Mouse (Mus musculus) lung, embryonic 14.5 days (tissue): Measurements from ENCODE around the gene Mphosph9. TPM values are rescaled to one million over a fixed set of nuclear protein-coding genes. Genes with fewer than 3 reads are reported as not detected.
A peak's percentile ranks its signal among the peaks of the same experiment; 100 is the strongest.

ENCODE experiments used
- ATAC-seq: fragments of 200-750 bp; cut with Nextera tagmentation; 2 replicates; pipeline ENCODE4 v1.8.0; 2017; ENCODE audit warnings: mild to moderate bottlenecking, moderate TSS enrichment, moderate library complexity; ENCODE audit not compliant: insufficient read depth
- DNase-seq: peaks from one replicate; pipeline ENCODE4 v3.0.0-alpha.2; 2015
- H3K27ac ChIP-seq: fragments of 300-500 bp; sonication (generic); 2 replicates; pipeline ENCODE4 v1.5.1; 2014; ENCODE audit warnings: low read depth, mild to moderate bottlenecking, moderate library complexity
- H3K27me3 ChIP-seq: fragments of 300-500 bp; sonication (generic); 2 replicates; pipeline ENCODE4 v1.6.1; 2014; ENCODE audit warnings: low read length, control low read depth; ENCODE audit not compliant: insufficient read depth
- H3K36me3 ChIP-seq: fragments of 300-500 bp; sonication (generic); 2 replicates; pipeline ENCODE4 v1.6.1; 2014; ENCODE audit warnings: control low read depth; ENCODE audit not compliant: insufficient read depth
- H3K4me1 ChIP-seq: fragments of 300-500 bp; sonication (generic); 2 replicates; pipeline ENCODE4 v1.6.1; 2014; ENCODE audit warnings: antibody characterized with exemption, control low read depth; ENCODE audit not compliant: insufficient read depth
- H3K4me2 ChIP-seq: fragments of 300-500 bp; sonication (generic); 2 replicates; pipeline ENCODE4 v1.6.1; 2014; ENCODE audit warnings: mild to moderate bottlenecking
- H3K4me3 ChIP-seq: fragments of 300-500 bp; sonication (generic); 2 replicates; pipeline ENCODE4 v1.5.1; 2014; ENCODE audit warnings: low read depth, low read length
- H3K9ac ChIP-seq: fragments of 300-500 bp; sonication (generic); 2 replicates; pipeline ENCODE4 v1.6.1; 2014
- H3K9me3 ChIP-seq: fragments of 300-500 bp; sonication (generic); 2 replicates; pipeline ENCODE4 v1.6.1; 2016; ENCODE audit warnings: low read depth, low read length, control low read depth
- CTCF ChIP-seq: IDR thresholded peaks from 2 replicates; pipeline ENCODE4 v1.5.1; 2016; ENCODE audit warnings: antibody characterized with exemption, low read depth
- WGBS: fragments of 180-500 bp; shearing (Covaris S2); extraction: QIAGEN DNeasy Blood & Tissue Kit; methylation state at CpG from one replicate; pipeline ENCODE4 v1.1.7; 2014; 5-methylcytosine and 5-hydroxymethylcytosine counted together
- polyA plus RNA-seq: library from polyadenylated mRNA; unstranded; fragments of >200 nt; fragmentation: Nextera tagmentation; extraction: Ambion mirVana; gene quantifications from 2 replicates; pipeline ENCODE4 v1.2.1, GENCODE M21; 2014

The Mphosph9 gene
- polyA plus RNA-seq, 1 experiment from 2014 or later, result 19.2 TPM

DNA sequence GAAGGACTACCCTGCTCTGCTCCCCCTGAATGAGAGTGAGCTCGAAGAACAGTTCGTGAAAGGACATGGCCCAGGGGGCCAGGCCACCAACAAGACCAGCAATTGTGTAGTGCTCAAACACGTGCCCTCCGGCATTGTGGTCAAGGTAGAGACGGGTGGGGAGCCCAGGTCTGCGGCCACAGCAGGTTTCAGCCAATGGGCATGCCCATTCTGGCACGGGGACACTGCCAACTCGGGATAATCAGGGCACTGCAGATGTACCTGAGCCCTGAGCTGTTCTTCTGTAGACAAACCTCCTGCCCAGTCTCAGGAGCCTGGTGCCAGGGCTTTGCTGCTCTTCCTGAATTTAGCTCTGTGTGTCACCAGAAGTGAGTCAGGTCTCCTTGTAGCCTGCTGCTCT is 11.0 kb upstream of the Mphosph9 start:
- H3K4me3 ChIP-seq, result no peak overlapping the region
- ATAC-seq, result no peak
- DNase-seq, result no peak
- WGBS, result 90% methylated on average over 8 of the region's 8 CpGs
- no peaks in the 10 kb centered on the region for H3K27me3 ChIP-seq
- TF ChIP-seq CTCF, result no peak
- peaks cover 5% of the 10 kb centered on the region for H3K4me1 ChIP-seq
- no peak overlapping the region for H3K9ac ChIP-seq
- no peaks in the 10 kb centered on the region for H3K9me3 ChIP-seq
- no peak overlapping the region for H3K27ac ChIP-seq
- no peak overlapping the region for H3K4me2 ChIP-seq
- peaks cover 10% of the 10 kb centered on the region; the same call in 1 of the 2 replicates for H3K36me3 ChIP-seq

DNA sequence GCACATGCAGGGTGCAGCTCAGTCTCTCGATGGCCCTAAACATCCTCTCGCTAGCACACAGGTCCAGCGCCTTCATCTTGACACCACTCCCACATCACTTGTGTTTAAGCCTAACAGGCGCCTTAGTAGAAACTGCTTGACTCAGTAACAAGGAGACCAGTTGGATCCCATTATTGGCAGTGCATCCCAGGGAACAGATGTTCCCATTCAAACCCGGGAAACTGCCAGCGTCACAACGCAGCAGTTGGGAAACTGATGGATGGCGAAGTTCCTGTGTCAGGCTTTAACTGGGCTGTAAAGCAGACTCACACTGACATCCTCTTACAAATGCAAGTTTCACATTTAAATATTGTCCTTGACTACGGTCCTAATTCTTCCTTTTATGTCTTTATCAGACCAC is 10.1 kb upstream of the Mphosph9 start:
- H3K4me1 ChIP-seq, result peaks cover 5% of the 10 kb centered on the region
- peak; percentile 93 for DNase-seq
- H3K9ac ChIP-seq, result no peak overlapping the region; the same call in 1 of the 2 replicates
- 24% methylated on average over 9 of the region's 9 CpGs for WGBS
- peak; percentile 64 for ATAC-seq
- H3K4me3 ChIP-seq, result no peak overlapping the region
- H3K4me2 ChIP-seq, result peak overlapping the region; percentile 23; the same call in 1 of the 2 replicates
- H3K36me3 ChIP-seq, result peaks cover 10% of the 10 kb centered on the region; the same call in 1 of the 2 replicates
- no peaks in the 10 kb centered on the region for H3K9me3 ChIP-seq
- H3K27ac ChIP-seq, result 0 out of 2 replicates have a peak overlapping the region, but pooled peaks have one; percentile 16
- no peak for TF ChIP-seq CTCF
- H3K27me3 ChIP-seq, result no peaks in the 10 kb centered on the region

DNA sequence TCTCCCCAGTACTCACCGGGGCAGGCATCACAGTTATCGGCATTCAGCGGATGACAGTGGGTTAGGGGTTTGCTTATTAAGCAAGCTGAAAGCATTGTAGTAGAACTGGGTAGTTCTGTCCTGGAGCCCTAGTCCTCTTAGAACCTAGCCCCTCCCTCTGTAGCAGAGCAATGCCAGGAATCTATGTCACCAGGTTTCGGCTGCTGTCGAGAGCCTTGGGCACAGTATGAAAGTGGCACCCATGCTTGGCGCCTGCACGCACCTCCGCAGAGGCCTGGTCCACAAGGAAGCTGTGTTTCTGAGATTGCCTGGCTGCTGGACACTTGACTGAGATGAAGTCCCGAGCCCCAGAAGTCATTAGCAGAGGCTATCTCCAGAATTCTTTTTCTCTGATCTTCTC is 9.3 kb upstream of the Mphosph9 start:
- Histone ChIP-seq H3K27me3 (no peaks in the 10 kb centered on the region), H3K27ac (no peak overlapping the region), H3K4me1 (peaks cover 5% of the 10 kb centered on the region), H3K36me3 (peaks cover 10% of the 10 kb centered on the region; the same call in 1 of the 2 replicates), H3K4me2 (no peak overlapping the region), H3K9me3 (no peaks in the 10 kb centered on the region), H3K9ac (no peak overlapping the region), H3K4me3 (no peak overlapping the region)
- DNase-seq, result no peak
- WGBS, result 65% methylated on average over 9 of the region's 9 CpGs
- no peak for ATAC-seq
- TF ChIP-seq CTCF, result no peak

GRCm38 (mm10) chr5:124334392-124334791 is 6.6 kb upstream of the Mphosph9 start:
- no peak for TF ChIP-seq CTCF
- peak; percentile 85 for DNase-seq
- H3K4me2 ChIP-seq, result no peak overlapping the region

GRCm38 (mm10) chr5:124330086-124330485 is 2.3 kb upstream of the Mphosph9 start:
- Histone ChIP-seq H3K4me2 (no peak overlapping the region), H3K4me3 (no peak overlapping the region), H3K27ac (no peak overlapping the region), H3K36me3 (no peaks in the 10 kb centered on the region), H3K4me1 (peaks cover 12% of the 10 kb centered on the region), H3K9me3 (no peaks in the 10 kb centered on the region), H3K9ac (no peak overlapping the region), H3K27me3 (no peaks in the 10 kb centered on the region)
- no peak for DNase-seq
- 82% methylated on average over 6 of the region's 6 CpGs for WGBS
- TF ChIP-seq CTCF, result no peak
- ATAC-seq, result no peak

More at GRCm38 (mm10) chr5:124334392-124334791, 6.6 kb upstream of the Mphosph9 start:
- peaks cover 4% of the 10 kb centered on the region; the same call in 1 of the 2 replicates for H3K36me3 ChIP-seq
- ATAC-seq, result peak; percentile 92
- H3K9me3 ChIP-seq, result no peaks in the 10 kb centered on the region
- no peak overlapping the region; the same call in 1 of the 2 replicates for H3K9ac ChIP-seq
- peaks cover 5% of the 10 kb centered on the region for H3K4me1 ChIP-seq
- H3K27ac ChIP-seq, result peak overlapping the region; percentile 84
- no peak overlapping the region for H3K4me3 ChIP-seq
- WGBS, result 24% methylated on average over 6 of the region's 6 CpGs
- H3K27me3 ChIP-seq, result no peaks in the 10 kb centered on the region

GRCm38 (mm10) chr5:124326829-124327228 is 943 bp downstream of the Mphosph9 start:
- no peaks in the 10 kb centered on the region for H3K27me3 ChIP-seq
- H3K9ac ChIP-seq, result peak overlapping the region; percentile 61
- H3K27ac ChIP-seq, result peak overlapping the region; percentile 92; the same call in 1 of the 2 replicates
- no peaks in the 10 kb centered on the region for H3K9me3 ChIP-seq
- H3K4me1 ChIP-seq, result peaks cover 12% of the 10 kb centered on the region
- H3K4me3 ChIP-seq, result peak overlapping the region; percentile 61
- no peak for ATAC-seq
- under 1% methylated on average over 8 of the region's 8 CpGs for WGBS
- H3K36me3 ChIP-seq, result peaks cover 13% of the 10 kb centered on the region; the same call in 1 of the 2 replicates
- H3K4me2 ChIP-seq, result peak overlapping the region; percentile 73
- TF ChIP-seq CTCF, result no peak
- DNase-seq, result no peak

DNA sequence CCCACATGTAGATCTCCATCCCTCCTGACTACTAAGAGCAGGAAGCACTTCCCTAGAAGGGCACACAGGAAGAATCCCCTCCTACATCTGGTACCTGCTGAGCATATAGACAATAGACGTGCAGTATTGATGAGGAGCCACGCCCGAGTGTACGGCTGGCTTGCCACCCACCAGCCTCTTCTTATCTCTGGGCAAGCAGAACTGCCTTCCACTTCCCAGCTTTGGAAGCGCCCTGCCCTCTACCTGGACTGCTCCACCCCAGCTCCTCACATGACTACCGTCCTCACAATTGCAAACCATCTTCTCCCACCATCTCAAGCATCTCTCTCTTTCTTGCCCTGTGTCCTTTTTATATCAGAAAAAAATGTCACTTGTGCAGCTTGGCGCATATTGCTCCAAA is 10.1 kb downstream of the Mphosph9 start:
- no peak overlapping the region for H3K27ac ChIP-seq
- H3K36me3 ChIP-seq, result peaks cover 64% of the 10 kb centered on the region
- 87% methylated on average over 7 of the region's 7 CpGs for WGBS
- H3K4me1 ChIP-seq, result no peaks in the 10 kb centered on the region
- DNase-seq (no peak), ATAC-seq (no peak)
- no peak for TF ChIP-seq CTCF
- H3K9ac ChIP-seq, result no peak overlapping the region
- H3K4me2 ChIP-seq, result no peak overlapping the region
- H3K27me3 ChIP-seq, result no peaks in the 10 kb centered on the region
- no peak overlapping the region for H3K4me3 ChIP-seq
- H3K9me3 ChIP-seq, result no peaks in the 10 kb centered on the region
